Mouse (Mus musculus) embryonic facial prominence, embryonic 11.5 days (tissue): ENCODE results near the gene Olfr1387. TPM values are rescaled to one million over a fixed set of nuclear protein-coding genes. Genes with fewer than 3 reads are reported as not detected.
"Not testable (repeated sequence)": the region's sequence is repeated elsewhere in the genome, so short reads cannot be mapped to it uniquely, and the experiment has no call there.

Source experiments
- ATAC-seq: fragments of 200-750 bp; cut with Nextera tagmentation; replicated peaks from 2 replicates; pipeline ENCODE4 v1.8.0; 2017; ENCODE audit warnings: low read depth; ENCODE audit not compliant: insufficient number of reproducible peaks, low FRiP score, low TSS enrichment
- DNase-seq: peaks from one replicate; pipeline ENCODE4 v3.0.0-alpha.2; 2015; ENCODE audit warnings: low spot score
- H3K27ac ChIP-seq: fragments of 300-500 bp; sonication (generic); replicated peaks from 2 replicates; pipeline ENCODE4 v1.5.1; 2014; ENCODE audit warnings: mild to moderate bottlenecking, low read depth, low read length, control low read depth
- H3K27me3 ChIP-seq: fragments of 300-500 bp; sonication (generic); 2 replicates; pipeline ENCODE4 v1.6.1; 2014; ENCODE audit warnings: mild to moderate bottlenecking, low read length, moderate library complexity, mixed read lengths; ENCODE audit not compliant: control insufficient read depth, insufficient read depth
- H3K36me3 ChIP-seq: fragments of 300-500 bp; sonication (generic); replicated peaks from 2 replicates; pipeline ENCODE4 v1.6.1; 2014; ENCODE audit warnings: low read depth, mild to moderate bottlenecking, low read length, moderate library complexity, mixed read lengths; ENCODE audit not compliant: control insufficient read depth, insufficient read depth
- H3K4me1 ChIP-seq: fragments of 300-500 bp; sonication (generic); 2 replicates; pipeline ENCODE4 v1.6.1; 2014; ENCODE audit warnings: low read length, mixed read lengths; ENCODE audit not compliant: control insufficient read depth, insufficient read depth
- H3K4me2 ChIP-seq: fragments of 300-500 bp; sonication (generic); 2 replicates; pipeline ENCODE4 v1.6.1; 2014; ENCODE audit warnings: low read depth, mild to moderate bottlenecking, control low read depth, low read length, moderate library complexity
- H3K4me3 ChIP-seq: fragments of 300-500 bp; sonication (generic); 2 replicates; pipeline ENCODE4 v1.5.1; 2014; ENCODE audit warnings: low read depth, low read length, control low read depth
- H3K9ac ChIP-seq: fragments of 300-500 bp; sonication (generic); replicated peaks from 2 replicates; pipeline ENCODE4 v1.6.1; 2014; ENCODE audit warnings: mild to moderate bottlenecking, control low read depth, low read length
- H3K9me3 ChIP-seq: fragments of 300-500 bp; sonication (generic); replicated peaks from 2 replicates; pipeline ENCODE4 v1.6.1; 2016; ENCODE audit warnings: mild to moderate bottlenecking, low read length, inconsistent platforms, mixed read lengths; ENCODE audit not compliant: control insufficient read depth
- WGBS: fragments of 180-500 bp; shearing (Covaris S2); extraction: QIAGEN DNeasy Blood & Tissue Kit; methylation state at CpG from one replicate; pipeline ENCODE4 v1.1.7; 2014; 5-methylcytosine and 5-hydroxymethylcytosine counted together
- polyA plus RNA-seq: library from polyadenylated mRNA; unstranded; fragments of >200 nt; fragmentation: Nextera tagmentation; extraction: Ambion mirVana; gene quantifications from 2 replicates; pipeline ENCODE4 v1.2.1, GENCODE M21; 2014

Gene Olfr1387
- polyA plus RNA-seq: not detected in 2 replicates

GRCm38 (mm10) chr11:49455043-49455442 is at the start of gene Olfr1387:
Gene Olfr1387 (plus strand): TSS chr11:49455343.
- Histone ChIP-seq H3K27ac (no peak within 1 kb of the TSS), H3K4me3 (no peak within 1 kb of the TSS), H3K36me3 (no peaks in the 10 kb centered on the region), H3K4me1 (no peaks in the 10 kb centered on the region), H3K27me3 (no peaks in the 10 kb centered on the region), H3K9me3 (no peaks in the 10 kb centered on the region), H3K9ac (no peak within 1 kb of the TSS), H3K4me2 (no peak within 1 kb of the TSS)
- ATAC-seq (no peak), DNase-seq (no peak)
- WGBS: 81% methylated on average over 1 of the region's 1 CpGs

GRCm38 (mm10) chr11:49406784-49407183 is 48.4 kb upstream of the Olfr1387 start:
- 79% methylated on average over 3 of the region's 3 CpGs for WGBS
- Histone ChIP-seq H3K4me1 (no peaks in the 10 kb centered on the region), H3K4me2 (no peak overlapping the region), H3K9ac (no peak overlapping the region), H3K4me3 (no peak overlapping the region), H3K9me3 (no peaks in the 10 kb centered on the region), H3K36me3 (no peaks in the 10 kb centered on the region), H3K27me3 (no peaks in the 10 kb centered on the region), H3K27ac (no peak overlapping the region)
- DNase-seq (no peak), ATAC-seq (no peak)

GRCm38 (mm10) chr11:49410540-49410939 is 44.6 kb upstream of the Olfr1387 start:
- Histone ChIP-seq H3K9me3 (no peaks in the 10 kb centered on the region), H3K4me3 (no peak overlapping the region), H3K9ac (no peak overlapping the region), H3K4me1 (no peaks in the 10 kb centered on the region), H3K27ac (no peak overlapping the region), H3K27me3 (no peaks in the 10 kb centered on the region), H3K4me2 (no peak overlapping the region), H3K36me3 (no peaks in the 10 kb centered on the region)
- DNase-seq (peak; percentile 57), ATAC-seq (no peak)
- WGBS: 26% methylated on average over 1 of the region's 1 CpGs

- no peak within 1 kb of the TSS for H3K27ac ChIP-seq
- no peak within 1 kb of the TSS for H3K9ac ChIP-seq
- H3K27me3 ChIP-seq: no peaks in the 10 kb centered on the region
- DNase-seq (no peak), ATAC-seq (no peak)
- H3K4me3 ChIP-seq: no peak within 1 kb of the TSS
- 95% methylated on average over 2 of the region's 2 CpGs for WGBS
- H3K36me3 ChIP-seq: no peaks in the 10 kb centered on the region
- H3K4me1 ChIP-seq: no peaks in the 10 kb centered on the region
- H3K9me3 ChIP-seq: no peaks in the 10 kb centered on the region
- H3K4me2 ChIP-seq: no peak within 1 kb of the TSS
These were observed 32.4 kb upstream of the Olfr1387 start, which contains the start of gene Olfr1389 for GRCm38 (mm10) chr11:49422767-49423166. Gene Olfr1389 (plus strand): TSS chr11:49423067.

GRCm38 (mm10) chr11:49425257-49425927 is 29.8 kb upstream of the Olfr1387 start:
- Histone ChIP-seq H3K4me3 (no peak overlapping the region), H3K36me3 (no peaks in the 10 kb centered on the region), H3K27ac (no peak overlapping the region), H3K9me3 (no peaks in the 10 kb centered on the region), H3K27me3 (no peaks in the 10 kb centered on the region), H3K9ac (no peak overlapping the region), H3K4me1 (no peaks in the 10 kb centered on the region), H3K4me2 (no peak overlapping the region)
- no peak for ATAC-seq
- WGBS: 88% methylated on average over 1 of the region's 1 CpGs
- DNase-seq: no peak

- Histone ChIP-seq H3K27ac (no peak overlapping the region), H3K4me2 (no peak overlapping the region), H3K9ac (no peak overlapping the region), H3K9me3 (no peaks in the 10 kb centered on the region), H3K4me1 (no peaks in the 10 kb centered on the region), H3K36me3 (no peaks in the 10 kb centered on the region), H3K4me3 (no peak overlapping the region), H3K27me3 (no peaks in the 10 kb centered on the region)
- 92% methylated on average over 2 of the region's 2 CpGs for WGBS
- DNase-seq (no peak), ATAC-seq (no peak)
These were observed 25.5 kb upstream of the Olfr1387 start for GRCm38 (mm10) chr11:49429641-49430040.

- no peaks in the 10 kb centered on the region for H3K27me3 ChIP-seq
- no peak within 1 kb of the TSS for H3K9ac ChIP-seq
- no peak within 1 kb of the TSS for H3K27ac ChIP-seq
- ATAC-seq (no peak), DNase-seq (no peak)
- no peaks in the 10 kb centered on the region for H3K4me1 ChIP-seq
- no peaks in the 10 kb centered on the region for H3K9me3 ChIP-seq
- 79% methylated on average over 3 of the region's 3 CpGs for WGBS
- H3K36me3 ChIP-seq: no peaks in the 10 kb centered on the region
- no peak within 1 kb of the TSS for H3K4me3 ChIP-seq
- H3K4me2 ChIP-seq: no peak within 1 kb of the TSS
These were observed 18.7 kb upstream of the Olfr1387 start, which contains the start of gene Olfr1388 for GRCm38 (mm10) chr11:49436411-49436810. Gene Olfr1388 (plus strand): TSS chr11:49436624.

- not testable (repeated sequence) for H3K27ac ChIP-seq, H3K9me3 ChIP-seq, H3K4me2 ChIP-seq, H3K4me3 ChIP-seq, DNase-seq, H3K4me1 ChIP-seq, H3K36me3 ChIP-seq, H3K27me3 ChIP-seq, H3K9ac ChIP-seq, ATAC-seq
- WGBS: 79% methylated on average over 2 of the region's 3 CpGs
These were observed 9.6 kb downstream of the Olfr1387 start, which contains the start of gene Olfr1386 for GRCm38 (mm10) chr11:49464746-49465145. Gene Olfr1386 (plus strand): TSS chr11:49465046.
